Mouse (Mus musculus): Measurements from ENCODE around the gene Celsr2.

GRCm38 (mm10) chr3:108444698-108445365 is 29.5 kb upstream of the Celsr2 start, which contains the start of gene Sars:
- TF ChIP-seq CTCF (conservative IDR thresholded peaks at IDR 0.05; ENCODE audit: insufficient read depth, insufficient read length, low read depth, low read length) (no peak), POLR2A (IDR thresholded peaks at IDR 0.05; ENCODE audit: low read depth, low read length) (peak; percentile 77)
